Comparison of ENCODE assay signal across 14 mouse cellular contexts in genomic region chr19:44914481-44915249, GRCm38 (mm10). TPM values are rescaled to one million over a fixed set of nuclear protein-coding genes. Genes with fewer than 3 reads are reported as not detected.
DNase-seq lines count a peak whose midpoint lies in the region; ATAC-seq and TF ChIP-seq lines count a peak whose summit lies in the region.
"Had no signal": no experiment of that assay in that cellular context is flagged by ENCODE, and none has a peak within 500 bp of the region (broad histone marks: within the 10 kb centered on the region; RNA-seq: fewer than 3 reads in every experiment).

No protein-coding gene starts in this region.

- no peaks in the 10 kb centered on the region for H3K9me3 ChIP-seq in kidney, embryonic 15.5 days (replicated peaks)
- no peaks in the 10 kb centered on the region for H3K9me3 ChIP-seq in limb, embryonic 10.5 days (replicated peaks)
- H3K9me3 ChIP-seq: embryonic facial prominence, embryonic 15.5 days; limb, embryonic 13.5 days had no signal

- no peak for TF ChIP-seq POLR2A in embryonic fibroblast, embryonic 13.5 days (IDR thresholded peaks at IDR 0.05; ENCODE audit: low read depth, low read length)

- peaks cover 14% of the 10 kb centered on the region for H3K4me1 ChIP-seq in kidney, embryonic 15.5 days
- no peaks in the 10 kb centered on the region; the same call in 1 of the 2 replicates for H3K4me1 ChIP-seq in embryonic fibroblast, embryonic 13.5 days (ENCODE audit: control insufficient read depth, insufficient read depth, low read length)
- peaks cover 14% of the 10 kb centered on the region for H3K4me1 ChIP-seq in limb, embryonic 10.5 days
- H3K4me1 ChIP-seq: embryonic facial prominence, embryonic 15.5 days had no signal

- H3K4me2 ChIP-seq in kidney, embryonic 15.5 days: 0 out of 2 replicates have a peak overlapping the region, but pooled peaks have one; percentile 17
- H3K4me2 ChIP-seq: embryonic facial prominence, embryonic 15.5 days; limb, embryonic 13.5 days had no signal

- CTCF ChIA-PET in Patski (lab: Charles Lee): interaction anchor here (0.7 to 2.5 kb wide), 9 partner anchors 9 to 20 kb away, joined by 3 to 13 read pairs (median 4); no protein-coding TSS in a partner anchor

- no peaks in the 10 kb centered on the region for H3K36me3 ChIP-seq in kidney, embryonic 15.5 days
- H3K36me3 ChIP-seq in limb, embryonic 10.5 days: no peaks in the 10 kb centered on the region
- H3K36me3 ChIP-seq: embryonic facial prominence, embryonic 15.5 days; limb, embryonic 13.5 days had no signal

- 46% methylated on average over 10 of the region's 10 CpGs for WGBS in kidney, embryonic 15.5 days
- WGBS in limb, embryonic 10.5 days: 60% methylated on average over 10 of the region's 10 CpGs

- in situ Hi-C loops in Patski (cut with MboI; ENCODE audit: low pct_unique_long_range_greater_than_20kb): no loop called here

- POLR2A ChIA-PET in Patski (lab: Charles Lee): interaction anchor here (0.6 to 3.0 kb wide), 10 partner anchors 9 to 157 kb away, joined by 3 to 14 read pairs (median 4); partner anchors contain the start of gene Slf2

- no peak overlapping the region for H3K9ac ChIP-seq in kidney, embryonic 15.5 days
- H3K9ac ChIP-seq: embryonic facial prominence, embryonic 15.5 days; limb, embryonic 13.5 days had no signal

- H3K4me3 ChIP-seq in kidney, embryonic 15.5 days (replicated peaks): no peak overlapping the region
- H3K4me3 ChIP-seq in embryonic fibroblast, embryonic 13.5 days (ENCODE audit: insufficient read depth, low read length): no peak overlapping the region
- H3K4me3 ChIP-seq in limb, embryonic 10.5 days: no peak overlapping the region
- H3K4me3 ChIP-seq: embryonic facial prominence, embryonic 15.5 days; limb, embryonic 13.5 days had no signal

- TF ChIP-seq CTCF in Patski (IDR thresholded peaks at IDR 0.05): no peak
- TF ChIP-seq CTCF in embryonic fibroblast, embryonic 13.5 days (IDR thresholded peaks at IDR 0.05; ENCODE audit: borderline replicate concordance, insufficient read depth, low read length): no peak

- H3K27ac ChIP-seq in kidney, embryonic 15.5 days: peak overlapping the region; percentile 84
- 0 out of 2 replicates have a peak overlapping the region, but pooled peaks have one; percentile 27 for H3K27ac ChIP-seq in embryonic fibroblast, embryonic 13.5 days (ENCODE audit: insufficient read depth, low read length)
- peak overlapping the region; percentile 36; the same call in 1 of the 2 replicates for H3K27ac ChIP-seq in limb, embryonic 10.5 days
- H3K27ac ChIP-seq: embryonic facial prominence, embryonic 15.5 days; limb, embryonic 13.5 days had no signal

- no peaks in the 10 kb centered on the region for H3K27me3 ChIP-seq in kidney, embryonic 15.5 days
- no peaks in the 10 kb centered on the region for H3K27me3 ChIP-seq in Patski
- no peaks in the 10 kb centered on the region for H3K27me3 ChIP-seq in limb, embryonic 10.5 days (ENCODE audit: low read depth, poor library complexity, severe bottlenecking)
- H3K27me3 ChIP-seq: embryonic facial prominence, embryonic 15.5 days; limb, embryonic 13.5 days had no signal

- DNase-seq in kidney, adult 9 months: no peak
- DNase-seq in Patski (ENCODE audit: low read depth, low spot score): peak; percentile 71
- no peak for DNase-seq in limb, embryonic 10.5 days (ENCODE audit: low spot score)
- no peak for DNase-seq in urinary bladder, postnatal 25 days (ENCODE audit: low spot score)
- no peak for DNase-seq in thymus, postnatal 0 days (ENCODE audit: low spot score)
- no peak for DNase-seq in layer of hippocampus, postnatal 14 days (ENCODE audit: low spot score in 2 of 2)
- DNase-seq: adrenal gland, adult 2 months; gastrocnemius, postnatal 10 days; lung, postnatal 4 days; thymus, postnatal 14 days had no signal

- 0 out of 2 replicates have a peak, but pooled peaks have one; percentile 46 for ATAC-seq in kidney, embryonic 15.5 days (replicated peaks; ENCODE audit: low FRiP score)
- peak; percentile 69 for ATAC-seq in Patski

RNA-seq across cellular contexts. Expression of gene Slf2, which starts 16.3 kb away (rescaled TPM):
- 40.5 and 40.6 TPM in 2 replicates for polyA plus RNA-seq in kidney, embryonic 15.5 days (2015; fragmentation: Nextera tagmentation; extraction: Ambion mirVana)
- polyA plus RNA-seq in Patski (2021): 100 TPM
- 24.5 and 28.0 TPM in 2 replicates for polyA plus RNA-seq in embryonic fibroblast, embryonic 13.5 days (2011; ENCODE audit: insufficient read length, low read depth, missing spikeins)
- 52.1 and 54.0 TPM in 2 replicates for polyA plus RNA-seq in limb, embryonic 10.5 days (2016; fragmentation: Nextera tagmentation; extraction: Ambion mirVana)
- 16.7 and 17.3 TPM in 2 replicates for polyA plus RNA-seq in thymus, postnatal 0 days (2015; fragmentation: Nextera tagmentation; extraction: Ambion mirVana)
- 10 to 100 TPM; 30.8 to 34.0 TPM for total RNA-seq in layer of hippocampus, postnatal 14 days (2021)

Comparison
In these comparisons a context has a peak if more than half of its experiments do, and no peak if none do; other contexts are left out.
1. H3K27ac ChIP-seq: peak in every context shown above with its lines; median percentile 84 in kidney, embryonic 15.5 days; 36 in limb, embryonic 10.5 days; 27 in embryonic fibroblast, embryonic 13.5 days.